Mouse (Mus musculus) heart, postnatal 36 days (tissue): ENCODE measurements at regions not wholly inside any gene's neighbourhood (a gene's known extent, or its start where the extent isn't known, plus 50 kb on each side); places are given as distances from the start of the nearest gene placed in this dataset.

Source experiments
- DNase-seq, 2 experiments: peaks; one replicate each; pipeline ENCODE4 v3.0.0; 2021 to 2022
- intact Hi-C: fragments of 180-260 bp; cut with DNase I; formaldehyde crosslinking; loops from one replicate; pipeline ENCODE4 v1.15.1; 2025

DNA sequence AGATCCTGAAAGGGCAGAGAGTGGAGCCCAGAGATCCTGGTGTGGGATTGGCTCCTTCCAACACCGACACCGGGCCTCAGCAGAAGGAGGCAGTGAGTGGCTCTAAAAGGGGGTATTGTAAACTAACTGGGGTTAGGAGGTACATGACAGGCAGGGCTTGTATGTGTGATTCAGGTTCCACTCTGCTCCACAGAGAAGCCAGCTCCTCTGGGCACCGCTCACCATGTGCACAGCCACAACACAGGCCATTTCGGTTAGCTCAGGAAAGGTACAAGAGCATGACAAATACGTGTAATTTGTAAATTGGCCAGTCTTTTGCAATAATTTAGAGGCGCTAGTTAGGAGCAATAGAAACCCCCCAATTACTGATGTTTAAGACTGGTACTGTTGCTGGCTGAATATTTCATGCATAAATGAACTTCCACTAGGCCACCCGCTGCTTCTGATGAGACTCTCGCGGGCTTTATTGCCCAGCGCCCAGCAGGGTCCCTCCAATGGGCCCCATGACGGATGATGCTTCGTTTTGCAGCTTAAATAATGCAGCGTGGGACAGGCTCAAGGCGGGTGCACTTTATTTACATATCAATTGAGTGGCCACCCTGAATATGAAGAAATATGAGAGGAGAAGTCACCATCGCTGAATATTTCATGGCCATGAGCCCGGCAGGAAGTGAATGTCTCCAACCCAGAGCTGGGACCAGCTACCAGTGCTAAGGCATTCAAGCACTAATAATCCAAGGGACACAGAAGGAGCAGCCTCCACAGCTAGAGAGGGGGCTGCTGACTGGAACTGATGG lies 136.9 kb upstream of the Mafb start:
- no peak for DNase-seq
- intact Hi-C loops: loop anchor here (5.0 kb wide), 1 partner anchor 51 kb away; no protein-coding TSS in a partner anchor

DNA sequence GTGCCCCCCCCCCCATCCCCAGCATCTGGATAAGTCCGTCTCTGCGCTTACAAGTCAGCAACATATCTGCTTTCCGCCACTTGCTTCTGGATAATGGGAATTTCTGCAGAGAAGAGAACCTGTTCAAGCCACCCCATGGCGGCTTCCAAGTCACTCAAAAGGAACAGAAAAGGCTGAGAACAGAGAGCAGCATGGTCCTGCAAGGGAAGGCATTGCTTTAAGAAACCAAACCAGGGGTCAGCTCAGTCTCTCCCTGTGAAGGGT lies 137.5 kb upstream of the Mafb start:
- no peak for DNase-seq
- intact Hi-C loops: loop anchor here (5.0 kb wide), 1 partner anchor 52 kb away; no protein-coding TSS in a partner anchor

DNA sequence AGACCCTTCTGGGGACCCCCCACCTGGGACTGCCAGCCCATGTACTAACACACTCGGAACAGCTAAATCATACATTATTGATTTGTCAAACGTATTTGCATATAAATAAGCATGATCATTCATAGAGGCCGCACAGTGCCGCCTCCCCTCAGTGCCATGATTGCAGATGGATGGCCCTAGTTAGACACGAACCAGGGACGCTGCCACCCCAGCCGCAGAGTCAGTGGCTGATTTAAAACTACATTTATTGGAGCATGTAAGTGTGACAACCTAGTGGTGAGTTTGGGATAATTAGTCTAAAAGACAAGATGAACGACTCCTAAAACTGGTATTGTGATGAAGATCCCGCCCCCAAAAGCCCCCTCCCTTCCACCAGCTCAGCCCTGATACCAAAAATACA lies 138.3 kb upstream of the Top1 start:
- intact Hi-C loops: no loop called here
- no peak for DNase-seq

DNA sequence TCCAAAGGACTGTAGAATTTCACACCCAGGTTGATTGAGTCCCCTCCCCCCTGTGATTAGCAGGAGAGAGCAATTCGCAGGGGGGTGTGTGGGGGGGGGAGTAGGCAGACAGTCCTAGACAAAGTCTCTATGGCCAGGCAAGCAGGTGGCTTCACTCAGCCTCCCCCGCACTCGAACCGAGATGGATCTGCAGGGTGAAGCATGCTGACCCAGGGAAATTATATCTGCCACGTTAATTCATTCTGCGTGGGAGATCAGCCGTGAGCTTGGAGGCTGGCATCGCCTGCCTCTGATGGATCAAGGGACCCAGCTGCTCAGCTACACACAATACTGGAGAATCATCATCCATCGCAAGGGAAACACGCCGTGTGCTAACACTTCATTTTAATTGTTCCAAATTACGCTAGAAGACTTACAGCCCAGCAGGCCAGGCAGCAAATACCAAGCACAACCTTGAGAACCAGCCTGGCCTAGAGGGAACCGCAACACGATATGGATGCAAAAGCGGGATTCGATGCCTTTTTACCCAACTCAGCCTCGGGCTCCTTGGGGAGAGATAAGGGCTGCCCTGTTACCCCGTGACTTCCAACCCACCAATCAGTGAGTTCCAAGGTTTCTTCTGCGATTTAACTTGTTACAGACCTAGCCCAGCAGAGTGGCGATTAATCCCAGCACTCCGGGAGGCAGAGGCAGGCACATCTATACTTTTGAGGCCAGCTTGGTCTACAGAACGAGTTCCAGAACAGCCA lies 137.7 kb upstream of the Top1 start:
- no peak for DNase-seq
- intact Hi-C loops: no loop called here

DNA sequence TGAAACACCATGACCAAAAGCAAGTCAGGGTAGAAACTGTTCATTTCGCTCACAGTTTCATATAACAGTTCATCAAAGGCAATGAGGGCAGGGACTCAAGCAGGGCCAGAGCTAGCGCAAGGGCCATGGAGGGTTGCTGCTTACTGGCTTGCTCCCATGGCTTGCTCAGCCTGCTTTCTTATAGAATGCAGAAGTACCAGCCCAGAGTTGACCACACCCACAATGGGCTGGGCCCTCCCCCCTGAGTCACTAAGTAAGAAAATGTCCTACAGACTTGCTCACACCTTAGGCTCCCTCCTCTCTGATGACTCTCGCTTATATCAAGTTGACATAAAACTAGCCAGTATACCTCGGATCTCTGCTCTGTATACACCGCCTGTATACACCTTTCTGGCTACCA lies 135.5 kb upstream of the Top1 start:
- DNase-seq: no peak
- intact Hi-C loops: no loop called here

DNA sequence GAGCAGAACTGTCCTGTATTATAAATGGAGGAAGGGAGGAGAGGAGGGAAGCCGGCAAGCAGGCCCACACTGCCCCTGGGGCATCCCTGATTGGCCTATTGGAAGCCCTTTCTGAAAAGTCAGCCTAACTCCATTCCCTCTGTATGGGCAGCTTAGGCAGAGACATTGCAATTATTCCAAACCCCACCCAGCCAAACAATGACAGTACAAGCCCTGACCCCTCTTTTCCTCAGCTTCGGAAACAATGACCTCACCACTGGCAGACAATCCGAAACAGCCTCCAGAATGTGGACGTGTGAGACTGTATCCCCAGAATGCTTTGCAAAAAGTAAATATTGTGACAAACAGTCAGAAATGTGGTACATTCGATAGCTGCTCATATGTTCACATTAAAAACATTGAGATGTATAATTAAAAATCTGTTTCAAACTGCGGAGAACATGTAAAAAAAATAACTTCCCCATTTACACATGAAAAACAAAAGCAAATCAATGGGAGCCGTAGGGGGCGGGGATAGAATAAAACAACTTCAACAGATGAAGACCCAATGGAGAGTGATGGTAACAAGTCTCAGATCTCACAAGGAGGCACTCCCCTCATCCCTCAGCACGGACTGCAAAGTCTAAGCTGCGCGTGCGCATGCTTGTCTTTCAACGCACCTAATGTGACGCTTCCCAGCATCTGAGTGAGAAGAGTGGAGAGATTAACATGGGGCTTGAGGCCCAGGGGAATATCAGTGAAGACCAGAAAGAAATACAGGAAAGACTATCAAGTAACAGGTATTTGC lies 134.9 kb upstream of the Top1 start:
- DNase-seq: peak; percentile 34 to 47
- intact Hi-C loops: no loop called here

DNA sequence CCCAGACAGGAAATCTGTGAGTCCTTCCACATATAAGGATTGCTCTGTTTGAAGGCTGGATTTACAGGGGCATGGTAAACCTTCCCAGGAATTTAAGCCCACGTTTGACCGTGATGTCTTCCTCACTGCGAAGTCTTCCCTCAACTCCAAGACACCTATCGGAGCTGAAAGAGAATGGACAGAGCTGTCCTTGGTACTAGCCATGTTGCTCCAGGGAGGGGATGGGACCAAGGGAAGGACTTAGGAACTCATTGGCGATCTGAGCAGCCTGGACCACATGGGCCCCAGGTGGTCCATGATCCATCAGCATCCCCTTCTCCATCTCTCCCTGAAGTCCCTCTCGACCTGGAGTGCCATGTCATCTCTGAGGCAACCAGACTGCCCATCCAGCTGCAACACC lies 130.1 kb upstream of the Top1 start:
- no peak for DNase-seq
- intact Hi-C loops: no loop called here

DNA sequence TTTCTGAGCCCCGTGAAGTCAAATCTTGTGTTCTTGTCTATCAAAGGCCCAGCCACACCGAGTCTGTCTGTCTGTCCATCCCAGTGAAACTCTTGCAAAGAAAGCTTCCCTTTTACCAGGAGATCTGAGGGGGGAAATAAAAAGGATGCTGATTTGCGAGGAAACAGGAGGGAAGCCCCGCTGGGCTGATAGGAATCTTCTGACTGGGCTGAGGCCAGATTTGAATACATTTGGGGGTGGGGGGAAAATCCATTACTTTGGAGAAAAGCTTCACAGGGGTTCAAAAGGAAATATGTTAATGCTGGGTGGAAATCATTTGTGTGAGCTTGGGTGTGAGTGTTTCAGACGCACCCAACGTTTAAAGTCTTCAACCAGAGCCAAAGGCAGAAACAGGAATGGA lies 129.2 kb upstream of the Top1 start:
- no peak for DNase-seq

DNA sequence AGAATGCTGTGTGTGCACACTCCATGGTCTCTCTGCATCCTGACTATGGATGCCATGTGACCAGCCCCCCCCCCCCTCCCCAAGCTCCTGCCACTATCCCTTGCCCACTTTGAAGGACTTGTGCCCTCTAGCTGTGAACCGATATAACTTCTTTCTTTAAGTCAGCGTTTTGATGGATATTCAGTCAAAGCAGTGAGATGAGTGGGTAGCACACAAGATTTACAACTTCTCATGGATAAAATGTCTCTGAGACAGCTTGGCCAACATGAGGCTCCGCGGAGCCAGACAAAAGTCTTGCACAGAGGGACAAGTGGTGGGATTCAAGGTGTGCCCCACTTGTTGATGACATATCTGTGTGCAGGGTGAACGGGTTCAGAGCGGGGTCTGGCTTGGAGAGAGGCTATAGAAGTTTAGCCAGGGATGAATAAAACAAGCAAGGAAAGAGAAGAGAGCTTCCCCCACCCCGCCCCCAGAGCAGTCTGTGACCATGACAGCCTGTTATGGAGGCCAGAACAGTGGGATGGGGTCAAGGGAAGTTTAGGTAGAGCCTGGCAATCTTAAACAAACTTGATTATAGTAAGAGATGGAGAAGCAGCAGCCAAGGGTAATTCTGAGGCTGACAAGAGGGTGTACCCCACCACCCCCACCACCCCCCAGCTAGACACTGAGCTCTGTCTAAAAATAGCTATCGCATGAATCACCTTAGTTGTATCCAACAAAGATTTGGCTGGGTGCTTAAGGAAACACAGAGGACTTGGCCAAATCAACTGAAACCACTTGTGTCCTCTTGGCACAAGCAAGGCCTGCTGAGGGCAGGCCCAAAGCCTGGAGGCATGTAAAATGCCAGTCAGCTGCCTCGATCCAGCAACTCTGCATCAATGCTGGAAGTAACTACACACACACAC lies 120.1 kb upstream of the Top1 start:
- intact Hi-C loops: no loop called here
- DNase-seq: peak; percentile 39 to 43

More for the DNA sequence above, 129.2 kb upstream of the Top1 start:
- intact Hi-C loops: no loop called here

DNA sequence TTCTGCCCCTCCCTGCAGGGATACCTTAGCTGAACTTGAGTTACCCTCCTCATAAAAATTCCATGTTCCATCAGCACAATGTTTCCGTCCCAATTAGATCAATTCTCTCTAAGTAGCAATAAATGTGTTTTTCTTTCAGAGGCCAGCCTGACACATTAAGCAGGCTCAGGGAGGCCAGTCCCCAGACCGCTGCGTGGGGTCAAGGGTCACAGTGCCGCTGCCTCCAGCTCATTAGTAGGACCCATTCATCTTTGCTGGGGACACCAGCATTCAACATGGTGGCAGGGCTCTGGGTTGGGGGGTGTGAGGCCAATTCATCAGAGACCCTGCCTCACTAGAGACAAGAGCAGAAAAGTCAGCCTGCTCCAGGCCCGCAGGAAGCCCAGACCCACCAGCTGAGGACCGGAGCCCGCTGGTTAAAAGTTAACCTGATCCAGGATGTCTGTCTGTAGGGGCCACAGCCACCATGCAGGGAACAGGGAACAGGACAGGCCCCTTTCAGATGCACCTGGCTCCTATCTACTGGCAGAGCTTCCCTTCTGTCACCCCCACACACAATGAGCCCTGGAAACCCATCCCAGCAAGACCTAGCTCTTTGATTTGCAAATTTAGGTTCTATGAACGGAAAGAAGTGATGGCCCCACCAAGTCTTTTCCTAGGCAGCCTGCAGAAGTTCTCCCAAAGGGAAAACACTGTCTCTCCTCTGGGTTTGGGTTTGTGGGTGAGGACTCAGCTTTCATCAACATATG lies 119.1 kb upstream of the Top1 start:
- intact Hi-C loops: no loop called here
- no peak for DNase-seq

DNA sequence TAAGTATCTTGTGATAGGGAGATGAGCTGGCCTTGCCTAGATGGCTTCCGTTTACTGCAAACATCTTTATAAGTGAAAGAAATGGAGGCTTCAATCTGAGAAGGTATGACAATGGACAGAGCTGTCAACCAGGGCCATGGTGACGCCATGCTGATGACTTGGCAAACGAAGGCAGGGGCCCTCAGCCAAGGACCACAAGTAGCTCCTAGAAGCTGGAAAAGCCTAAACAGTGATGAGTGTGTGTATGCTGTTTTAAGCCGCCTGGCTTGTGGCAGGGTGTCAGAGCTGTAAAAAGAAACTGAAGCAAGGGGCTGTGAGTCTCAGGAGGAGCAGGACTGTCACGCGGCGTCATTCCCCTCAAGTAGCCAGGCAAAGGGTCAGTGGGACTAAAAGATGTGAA lies 116.4 kb upstream of the Top1 start:
- DNase-seq: peak; percentile 50 to 60
- intact Hi-C loops: no loop called here

DNA sequence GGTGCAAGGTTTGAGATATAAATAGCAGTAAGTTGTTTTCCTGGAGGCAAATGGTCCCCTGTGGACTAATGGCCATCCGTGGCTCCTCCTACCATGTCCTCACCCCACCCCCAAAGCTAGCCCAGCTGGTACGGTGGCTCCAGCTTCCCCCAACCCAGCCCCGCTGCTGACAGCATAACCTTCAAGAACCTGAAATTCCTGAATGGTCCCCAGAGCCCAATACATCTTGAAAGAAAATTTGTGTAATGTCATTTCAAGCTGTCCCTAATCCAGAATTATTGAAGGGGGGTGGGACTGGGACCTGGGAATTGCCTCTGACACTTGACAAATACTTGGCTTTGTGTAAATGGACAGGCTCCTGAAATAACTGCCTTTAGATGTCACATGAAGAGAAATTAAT lies 115.3 kb upstream of the Top1 start:
- intact Hi-C loops: no loop called here
- no peak for DNase-seq

DNA sequence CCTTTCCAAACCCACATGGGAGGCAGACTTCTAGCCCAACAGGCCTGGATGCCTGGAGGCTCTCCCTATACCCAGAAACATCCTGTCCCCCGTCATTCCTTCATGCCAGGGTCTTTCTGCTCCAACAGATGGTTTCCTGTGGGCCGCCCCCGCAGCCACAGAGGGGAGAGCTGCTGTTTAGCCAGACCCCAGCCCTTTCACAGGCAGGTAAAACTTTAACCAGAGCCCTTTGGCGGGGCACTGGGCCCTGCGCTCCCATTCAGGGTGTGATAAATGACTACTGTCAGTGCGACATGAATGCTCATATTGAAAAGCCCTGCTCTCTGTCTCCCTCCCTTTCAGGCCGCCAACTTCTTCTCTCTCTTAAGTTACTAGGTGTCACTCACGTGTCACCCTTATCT lies 108.4 kb upstream of the Top1 start:
- intact Hi-C loops: no loop called here
- DNase-seq: no peak

DNA sequence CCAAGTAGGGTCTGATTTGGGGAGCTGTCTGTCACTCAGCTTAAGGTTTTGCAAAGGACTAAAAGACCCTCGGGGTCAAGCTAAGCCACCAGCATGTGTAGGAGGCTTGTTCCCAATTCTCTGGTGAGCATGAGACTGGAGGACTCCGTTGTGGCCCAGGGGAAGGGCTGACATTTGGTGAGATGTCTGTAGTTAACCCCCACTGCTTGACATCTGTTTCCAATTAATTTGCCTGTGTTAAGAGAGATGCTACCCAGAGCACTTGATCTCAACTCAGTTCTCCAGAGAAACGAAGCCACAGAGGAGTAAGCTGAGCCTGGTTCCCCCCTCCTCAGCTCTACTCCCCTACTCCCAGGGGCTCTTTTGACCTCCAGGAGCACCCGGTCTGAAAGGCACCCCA lies 100.2 kb upstream of the Top1 start:
- intact Hi-C loops: no loop called here
- no peak for DNase-seq

DNA sequence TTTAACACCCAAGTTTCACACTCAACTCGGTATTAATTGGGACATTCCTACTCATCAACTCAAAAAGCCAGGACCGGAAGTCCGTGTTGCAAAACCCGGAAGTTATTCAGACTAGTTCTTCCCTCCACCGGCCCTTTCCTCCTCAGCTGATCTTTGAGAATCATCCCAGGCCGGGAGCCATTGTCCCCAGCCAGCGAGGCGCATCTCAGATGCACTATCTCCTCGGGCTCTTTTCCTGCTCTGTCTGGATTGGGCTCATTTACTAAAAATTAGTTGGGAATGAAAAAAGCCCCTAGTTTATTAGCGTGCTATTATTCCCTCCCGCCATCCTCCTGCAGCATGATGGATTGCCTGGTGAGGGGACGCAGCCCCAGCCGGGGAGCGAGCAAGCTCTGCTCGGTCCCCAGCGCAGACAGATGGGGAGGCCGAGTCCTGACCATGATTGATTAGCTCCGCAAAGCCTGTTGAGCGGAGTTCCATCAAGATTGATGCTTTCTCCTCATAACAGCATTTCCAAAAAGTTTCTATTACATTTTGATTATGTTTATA lies 93.5 kb upstream of the Top1 start:
- intact Hi-C loops: no loop called here
- DNase-seq: no peak

DNA sequence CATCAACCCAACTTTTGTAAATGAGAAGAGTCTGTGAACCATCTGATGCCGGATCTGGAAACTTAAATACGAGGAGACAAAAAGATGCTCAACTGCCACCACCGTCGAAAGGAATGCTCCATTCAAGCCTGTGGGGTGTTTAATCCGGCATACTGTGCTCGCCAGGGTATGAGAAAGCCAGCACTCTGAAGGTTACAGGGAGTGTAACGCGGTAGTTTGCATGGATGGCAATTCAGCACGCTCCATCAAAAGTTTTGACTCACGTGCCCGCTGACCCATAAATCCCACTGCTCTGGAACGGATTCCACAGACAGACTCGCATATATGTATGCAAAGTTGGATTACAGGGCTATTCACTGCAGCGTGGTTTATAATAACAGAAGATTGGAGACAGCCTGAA lies 84.0 kb upstream of the Top1 start:
- intact Hi-C loops: no loop called here
- DNase-seq: no peak

DNA sequence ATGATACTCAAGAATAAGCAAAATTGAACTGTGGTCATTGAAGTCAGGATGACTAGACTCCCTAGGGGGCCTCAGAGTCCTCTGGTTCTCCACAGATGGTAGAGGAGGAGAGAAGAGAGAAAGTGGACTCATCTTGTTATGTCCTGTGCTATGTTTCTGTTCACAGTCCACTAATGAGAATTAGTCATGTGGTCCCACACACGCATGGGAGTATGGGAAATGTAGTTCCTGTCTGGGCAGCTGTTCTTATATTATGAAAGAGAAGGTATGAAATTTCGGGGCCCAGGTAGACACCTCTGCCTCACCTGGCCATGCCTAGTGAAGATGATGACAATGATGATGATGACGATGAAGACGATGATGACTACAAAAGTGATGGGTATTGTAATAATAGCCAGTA lies 77.9 kb upstream of the Top1 start:
- DNase-seq: no peak
- intact Hi-C loops: no loop called here

DNA sequence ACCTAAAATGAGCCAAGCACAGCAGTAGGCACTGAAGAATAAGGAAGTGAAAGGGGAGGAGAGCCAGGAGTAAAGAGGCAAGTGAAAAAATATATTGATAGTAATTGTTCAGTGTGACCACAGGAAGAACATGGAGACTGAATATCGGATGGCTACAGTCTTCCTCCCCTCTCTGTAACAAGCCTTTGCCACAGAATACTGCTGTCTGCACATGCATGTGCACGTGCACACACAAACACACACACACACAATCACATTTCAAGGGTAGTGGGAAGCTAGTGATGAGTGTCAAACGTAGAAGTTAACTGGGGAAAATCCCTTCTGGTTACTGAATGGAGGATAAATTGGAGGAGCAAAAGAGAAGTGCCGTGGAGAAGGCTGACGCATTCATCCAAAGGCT lies 76.2 kb upstream of the Top1 start:
- intact Hi-C loops: no loop called here
- no peak for DNase-seq
